Mouse (Mus musculus) megakaryocyte, embryonic 14.5 days (primary cell): Measurements from ENCODE around the gene Nfyc. TPM values are rescaled to one million over a fixed set of nuclear protein-coding genes. Genes with fewer than 3 reads are reported as not detected.

Experiments
- H3K27me3 ChIP-seq: replicated peaks from 2 replicates; pipeline ENCODE3; 2012; ENCODE audit warnings: inconsistent platforms
- H3K36me3 ChIP-seq: replicated peaks from 2 replicates; pipeline ENCODE3; 2012; ENCODE audit warnings: low read length, inconsistent platforms, mixed read lengths
- H3K4me1 ChIP-seq: 2 replicates; pipeline ENCODE4 v1.6.1; 2012; ENCODE audit warnings: inconsistent platforms
- H3K4me3 ChIP-seq: replicated peaks from 2 replicates; pipeline ENCODE3; 2012; ENCODE audit warnings: moderate library complexity, mild to moderate bottlenecking, inconsistent platforms
- H3K9me3 ChIP-seq: 2 replicates; pipeline ENCODE4 v1.6.1; 2012; ENCODE audit warnings: inconsistent platforms
- FLI1 ChIP-seq: IDR thresholded peaks from 2 replicates; pipeline ENCODE4 v1.6.1; 2012; ENCODE audit warnings: low read length, inconsistent platforms, mixed read lengths
- GATA1 ChIP-seq: IDR thresholded peaks from 3 replicates; pipeline ENCODE4 v1.6.1; 2012; ENCODE audit warnings: mixed read lengths, low read length, inconsistent platforms, borderline replicate concordance
- polyA plus RNA-seq: library from polyadenylated mRNA; stranded (reverse); fragments of >175 nt; gene quantifications from 2 replicates; pipeline ENCODE4 v1.2.3, GENCODE M21; 2012; ENCODE audit warnings: low replicate concordance; ENCODE audit not compliant: insufficient read depth

Gene Nfyc
- polyA plus RNA-seq, 1 experiment: 73.4 TPM

DNA sequence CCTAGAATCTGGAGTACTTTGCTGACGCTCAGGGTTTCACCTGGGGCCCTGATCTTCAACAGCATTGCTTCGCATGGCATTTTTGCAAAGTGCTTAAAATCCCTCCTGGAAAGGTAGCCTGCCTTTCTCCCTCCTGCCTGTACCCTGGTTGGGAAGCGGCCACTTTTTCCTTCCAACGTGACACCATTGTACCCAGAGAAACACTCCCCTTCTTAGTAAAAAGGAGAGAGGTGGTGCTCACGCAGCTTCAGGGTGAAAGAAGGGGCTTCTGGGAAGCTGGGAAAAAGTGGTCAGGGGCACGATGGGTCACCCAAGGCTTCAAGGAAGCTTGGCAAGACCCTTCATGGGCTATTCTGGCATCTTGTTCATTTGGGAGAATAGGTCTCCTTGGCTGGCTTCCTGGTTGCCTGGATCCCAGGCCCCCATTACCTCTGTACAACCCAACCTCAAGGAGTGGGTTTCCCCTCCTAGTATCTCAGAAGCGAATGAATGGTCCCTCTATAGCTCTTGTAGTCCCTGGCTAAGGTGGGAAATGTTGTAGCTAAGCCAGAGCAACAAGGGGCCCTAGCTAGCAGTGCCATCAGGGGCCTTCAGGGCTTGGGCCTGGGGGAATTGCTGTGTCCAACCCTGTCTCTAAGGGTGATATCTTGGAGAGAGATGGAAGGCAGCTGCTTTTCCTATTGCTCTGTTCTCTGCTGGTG, 24.1 kb upstream of the Nfyc start:
- no peak for TF ChIP-seq GATA1
- no peak for TF ChIP-seq FLI1
- Histone ChIP-seq H3K9me3 (peaks cover 11% of the 10 kb centered on the region), H3K4me1 (peaks cover 6% of the 10 kb centered on the region), H3K36me3 (no peaks in the 10 kb centered on the region), H3K4me3 (no peak overlapping the region), H3K27me3 (peaks cover 86% of the 10 kb centered on the region)

DNA sequence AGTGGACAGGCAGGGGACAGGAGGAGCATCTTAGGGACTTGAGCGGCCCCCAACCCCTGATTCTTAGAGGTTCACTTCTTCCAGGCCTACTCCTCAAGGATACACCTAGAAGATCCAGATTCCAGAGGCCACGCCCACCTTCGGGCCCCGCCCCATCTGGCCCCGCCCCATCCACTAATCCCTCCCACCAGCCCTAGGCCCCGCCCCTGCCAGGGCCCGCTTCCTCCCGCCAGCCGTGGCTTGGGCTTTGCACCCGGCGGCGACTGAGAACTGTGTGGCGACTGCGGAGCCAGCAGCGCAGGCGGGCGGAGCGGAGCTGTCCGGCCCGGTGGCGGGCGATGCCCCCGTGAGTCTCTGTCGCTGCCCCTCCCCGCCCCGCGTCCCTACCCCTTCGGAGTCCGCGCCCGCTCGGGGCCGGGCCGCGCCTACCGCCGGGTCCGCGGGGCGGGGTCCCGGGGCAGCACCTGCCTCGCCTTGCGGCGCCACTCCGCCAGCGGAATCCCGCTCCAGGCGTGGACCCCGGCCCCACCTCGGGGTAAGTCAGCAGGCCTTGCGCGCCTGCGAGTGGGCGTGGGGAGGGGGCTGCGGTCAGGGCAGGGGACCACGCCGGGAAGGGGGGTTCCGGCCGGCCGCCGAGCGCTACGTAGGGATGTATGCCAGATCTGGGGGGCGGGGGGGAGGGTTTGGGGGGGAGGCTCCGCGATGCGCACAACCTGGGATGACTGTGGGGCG, 23.4 kb upstream of the Nfyc start, which contains the start of gene Rims3:
Gene Rims3, plus strand, starts transcription at position 229 of the 732 bp plus-strand sequence.
- peaks cover 79% of the 10 kb centered on the region for H3K27me3 ChIP-seq

DNA sequence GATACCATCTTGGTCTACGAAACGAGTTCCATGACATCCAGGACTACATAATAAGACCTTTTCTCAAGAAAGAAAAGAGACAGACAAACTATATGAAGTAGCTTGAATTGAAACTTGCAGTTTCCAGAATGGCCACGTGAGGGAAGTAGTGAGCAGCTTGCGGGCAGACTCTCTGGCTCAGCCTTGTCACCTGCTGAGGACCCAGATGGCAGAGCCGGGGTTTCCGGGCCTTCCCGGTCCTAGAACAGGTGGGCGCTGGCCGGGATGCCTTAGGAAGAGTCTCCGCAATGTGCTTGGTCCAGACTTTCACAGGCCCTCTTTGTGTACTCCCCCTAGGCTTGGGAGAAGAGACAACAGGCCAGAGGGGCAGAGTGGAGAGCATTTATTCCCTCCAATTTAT, 19.6 kb upstream of the Nfyc start:
- TF ChIP-seq FLI1: no peak
- TF ChIP-seq GATA1: no peak
- peaks cover 11% of the 10 kb centered on the region for H3K9me3 ChIP-seq
- H3K27me3 ChIP-seq: peaks cover 66% of the 10 kb centered on the region
- peaks cover 6% of the 10 kb centered on the region for H3K4me1 ChIP-seq
- H3K4me3 ChIP-seq: no peak overlapping the region
- H3K36me3 ChIP-seq: no peaks in the 10 kb centered on the region

More for the DNA sequence above, 23.4 kb upstream of the Nfyc start, which contains the start of gene Rims3:
- H3K36me3 ChIP-seq: no peaks in the 10 kb centered on the region
- peaks cover 6% of the 10 kb centered on the region for H3K4me1 ChIP-seq
- TF ChIP-seq GATA1 (no peak), FLI1 (no peak)
- H3K9me3 ChIP-seq: peaks cover 11% of the 10 kb centered on the region
- H3K4me3 ChIP-seq: peak within 1 kb of the TSS; percentile 88

DNA sequence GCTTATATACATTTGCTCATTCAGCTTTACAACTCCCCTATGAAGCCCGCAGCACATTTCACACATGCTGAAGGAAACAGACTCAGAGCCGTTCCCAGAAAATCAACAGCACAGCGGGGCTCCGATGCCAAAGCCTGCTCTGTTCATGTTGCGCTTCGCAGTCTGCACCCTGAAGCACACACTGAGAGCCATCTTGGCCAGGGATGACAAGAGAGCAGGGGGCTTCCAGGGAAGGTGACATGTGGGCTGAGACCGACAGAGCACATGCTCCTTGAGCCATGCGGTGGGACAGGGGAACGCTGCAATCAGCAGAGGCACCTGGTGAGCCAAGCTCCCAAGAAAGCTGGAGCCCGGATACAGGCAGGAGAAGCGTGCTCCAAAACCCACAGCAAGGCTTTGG, 18.1 kb upstream of the Nfyc start:
- no peak overlapping the region for H3K4me3 ChIP-seq
- peaks cover 9% of the 10 kb centered on the region for H3K9me3 ChIP-seq
- H3K27me3 ChIP-seq: peaks cover 58% of the 10 kb centered on the region
- TF ChIP-seq GATA1: no peak
- no peak for TF ChIP-seq FLI1
- peaks cover under 1% of the 10 kb centered on the region for H3K4me1 ChIP-seq
- no peaks in the 10 kb centered on the region for H3K36me3 ChIP-seq

DNA sequence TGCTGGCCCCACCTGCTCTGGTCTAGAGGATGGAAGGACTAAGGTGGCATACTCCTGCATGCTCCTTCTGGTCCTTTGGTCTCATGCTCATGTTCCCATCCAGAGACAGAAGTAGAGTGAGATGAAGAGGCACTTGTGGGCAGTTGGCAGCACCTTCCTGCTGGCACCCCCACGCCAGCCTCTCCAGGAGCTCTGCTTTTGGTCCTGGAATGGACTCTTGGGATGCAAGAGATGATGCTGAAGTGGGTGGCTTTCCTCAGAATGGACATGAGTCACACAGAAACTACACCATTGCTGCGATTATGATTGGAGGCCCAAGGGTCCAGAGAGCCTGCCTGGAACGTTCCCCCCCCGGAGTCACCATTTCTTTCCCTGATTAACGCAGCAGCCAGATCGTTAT, 17.5 kb upstream of the Nfyc start:
- Histone ChIP-seq H3K4me1 (no peaks in the 10 kb centered on the region; the same call in 1 of the 2 replicates), H3K9me3 (peaks cover 4% of the 10 kb centered on the region), H3K36me3 (no peaks in the 10 kb centered on the region), H3K27me3 (peaks cover 55% of the 10 kb centered on the region), H3K4me3 (no peak overlapping the region)
- TF ChIP-seq FLI1 (no peak), GATA1 (no peak)

DNA sequence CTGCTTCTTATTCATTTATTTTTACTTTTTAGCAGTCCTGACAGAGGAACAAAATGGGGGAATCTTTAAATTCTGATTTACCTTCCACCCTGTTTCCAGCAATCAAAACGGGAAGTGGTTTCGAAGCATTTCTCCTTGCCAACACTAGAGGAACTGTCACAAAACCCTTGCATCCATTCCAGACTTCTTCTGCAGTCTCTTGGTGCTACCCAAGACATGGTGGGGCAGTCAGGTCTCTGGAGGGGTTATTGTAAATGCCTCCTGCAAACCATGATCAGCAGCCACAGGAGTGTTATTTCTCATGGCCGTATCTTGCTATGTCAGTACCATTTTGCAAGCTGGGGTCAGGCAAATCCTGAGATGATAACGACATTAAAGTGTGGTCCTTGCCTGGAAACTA, 13.7 kb upstream of the Nfyc start:
- H3K4me1 ChIP-seq: no peaks in the 10 kb centered on the region
- TF ChIP-seq FLI1 (no peak), GATA1 (no peak)
- no peaks in the 10 kb centered on the region for H3K36me3 ChIP-seq
- peaks cover 48% of the 10 kb centered on the region for H3K27me3 ChIP-seq
- H3K4me3 ChIP-seq: no peak overlapping the region
- no peaks in the 10 kb centered on the region for H3K9me3 ChIP-seq

DNA sequence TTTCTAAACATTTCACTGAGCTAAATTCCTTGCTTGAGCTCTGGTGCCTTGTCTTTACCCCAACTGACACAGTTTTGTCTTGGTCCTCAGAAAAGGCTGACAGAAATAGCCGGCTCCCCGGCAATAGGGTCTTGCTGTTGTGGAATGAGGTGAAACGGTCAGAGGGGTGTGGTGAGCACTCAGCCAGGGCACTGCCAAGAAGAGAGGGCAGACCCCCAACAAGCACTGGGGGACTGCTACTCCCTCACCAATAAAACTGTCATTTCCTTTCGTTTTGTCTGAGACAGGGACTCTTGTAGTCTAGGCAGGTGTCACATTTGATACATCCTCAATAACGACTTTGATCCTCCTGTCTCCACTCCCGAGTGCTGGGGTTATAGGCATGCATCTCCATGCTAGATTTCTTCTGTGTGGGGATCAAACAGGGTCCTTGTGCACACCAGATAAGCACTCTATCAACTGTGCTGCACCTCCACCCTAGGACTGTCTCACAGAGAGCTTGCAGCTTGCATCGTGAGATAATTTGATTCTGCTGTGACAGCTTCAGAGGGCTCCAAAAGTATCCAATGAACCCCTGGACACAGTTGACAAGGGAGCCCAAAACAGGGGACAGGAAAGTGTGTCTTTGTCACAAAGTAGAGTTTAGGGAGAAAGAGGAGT, 13.2 kb upstream of the Nfyc start:
- Histone ChIP-seq H3K9me3 (no peaks in the 10 kb centered on the region), H3K4me1 (no peaks in the 10 kb centered on the region), H3K36me3 (no peaks in the 10 kb centered on the region), H3K4me3 (no peak overlapping the region), H3K27me3 (peaks cover 47% of the 10 kb centered on the region)
- TF ChIP-seq GATA1 (no peak), FLI1 (no peak)

DNA sequence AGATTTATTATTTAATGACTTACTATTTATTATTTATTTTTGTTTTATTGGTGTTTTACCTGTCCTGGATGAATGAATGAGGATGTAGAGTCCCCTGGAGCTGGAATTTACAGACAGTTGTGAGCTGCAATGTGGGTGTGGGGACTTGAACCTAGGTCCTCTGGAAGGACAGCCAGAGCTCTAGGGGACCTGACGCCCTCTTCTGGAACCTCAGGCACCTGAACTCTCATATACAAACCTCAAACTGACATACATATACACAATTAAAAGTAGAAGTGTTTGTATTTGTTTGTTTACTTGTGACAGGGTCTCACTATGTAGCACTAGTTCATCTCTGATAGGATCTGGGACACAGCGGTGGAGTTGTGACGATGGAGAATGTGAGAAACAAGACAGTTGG, 10.0 kb upstream of the Nfyc start:
- Histone ChIP-seq H3K4me3 (no peak overlapping the region), H3K9me3 (no peaks in the 10 kb centered on the region), H3K4me1 (no peaks in the 10 kb centered on the region), H3K36me3 (no peaks in the 10 kb centered on the region), H3K27me3 (peaks cover 30% of the 10 kb centered on the region)
- no peak for TF ChIP-seq FLI1
- TF ChIP-seq GATA1: no peak

DNA sequence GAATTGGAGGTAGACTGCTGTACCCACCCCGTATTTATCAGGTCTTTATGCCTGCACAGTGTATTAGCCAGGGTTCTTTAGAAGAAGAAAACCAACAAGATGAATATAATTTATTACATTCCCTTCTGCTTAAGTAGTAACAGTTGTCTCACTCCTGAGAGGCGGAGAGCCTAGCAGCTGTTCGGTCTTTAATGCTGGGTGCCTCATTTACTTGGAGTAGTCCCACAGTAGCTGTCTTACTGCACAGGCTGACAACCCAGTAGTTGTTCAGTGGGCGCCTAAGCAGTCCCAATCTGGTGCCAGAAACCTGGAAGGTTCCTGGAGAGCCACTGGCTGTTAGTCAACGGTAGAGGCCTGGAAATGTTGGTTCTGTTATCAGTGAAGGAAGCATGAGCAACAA, 605 bp downstream of the Nfyc start:
- no peak for TF ChIP-seq GATA1
- TF ChIP-seq FLI1: no peak
- Histone ChIP-seq H3K36me3 (no peaks in the 10 kb centered on the region), H3K27me3 (peaks cover 15% of the 10 kb centered on the region), H3K4me3 (no peak overlapping the region), H3K9me3 (no peaks in the 10 kb centered on the region), H3K4me1 (peaks cover 8% of the 10 kb centered on the region; the same call in 1 of the 2 replicates)
